Mouse (Mus musculus) urinary bladder, postnatal 36 days (tissue): Measurements from ENCODE around the gene A630001G21Rik.

Experiments
- DNase-seq, 2 experiments: peaks; one replicate each; pipeline ENCODE4 v3.0.0; 2022; ENCODE audit warnings: low spot score in 2 of 2, mixed read lengths in 1 of 2

The A630001G21Rik gene

DNA sequence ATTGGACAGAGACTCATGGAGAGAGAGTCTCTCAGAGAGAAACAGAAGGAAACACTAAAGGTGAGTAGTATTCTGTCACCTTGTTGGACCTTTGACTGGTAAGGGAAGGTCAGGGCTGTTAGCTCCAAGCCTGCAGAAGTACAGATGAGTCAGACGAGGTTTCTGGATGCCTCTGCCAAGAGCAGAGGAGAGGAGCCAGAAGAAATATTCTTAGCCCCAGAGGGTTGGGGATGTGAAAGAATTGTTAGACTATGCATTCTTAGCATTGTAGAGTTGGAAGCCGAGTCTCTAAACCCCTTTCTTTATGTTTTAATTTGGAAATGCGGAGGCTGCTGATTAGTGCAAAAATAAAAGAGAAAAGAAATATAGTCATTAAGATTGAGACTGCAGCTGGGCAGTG lies 6.5 kb downstream of the A630001G21Rik start:
- no peak for DNase-seq

DNA sequence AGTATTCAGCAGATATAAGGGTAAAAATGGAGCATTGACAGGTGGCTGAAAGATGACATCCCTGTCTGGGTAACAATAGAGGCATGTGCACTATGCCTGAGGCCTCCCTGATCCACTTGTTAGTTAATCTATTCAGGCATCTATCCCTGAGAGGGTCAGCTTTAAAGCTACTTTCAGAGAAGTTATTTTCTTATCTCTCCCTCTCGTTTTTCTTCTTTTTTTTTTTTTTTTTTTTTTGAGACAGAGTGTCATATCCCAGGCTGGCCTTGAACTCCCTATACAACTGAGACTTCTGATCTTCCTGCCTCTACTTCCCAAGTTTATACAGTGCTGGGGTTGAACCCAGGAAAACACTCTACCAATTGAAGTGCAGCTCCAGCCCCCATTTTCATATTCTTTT lies 10.7 kb downstream of the A630001G21Rik start:
- DNase-seq = no peak

DNA sequence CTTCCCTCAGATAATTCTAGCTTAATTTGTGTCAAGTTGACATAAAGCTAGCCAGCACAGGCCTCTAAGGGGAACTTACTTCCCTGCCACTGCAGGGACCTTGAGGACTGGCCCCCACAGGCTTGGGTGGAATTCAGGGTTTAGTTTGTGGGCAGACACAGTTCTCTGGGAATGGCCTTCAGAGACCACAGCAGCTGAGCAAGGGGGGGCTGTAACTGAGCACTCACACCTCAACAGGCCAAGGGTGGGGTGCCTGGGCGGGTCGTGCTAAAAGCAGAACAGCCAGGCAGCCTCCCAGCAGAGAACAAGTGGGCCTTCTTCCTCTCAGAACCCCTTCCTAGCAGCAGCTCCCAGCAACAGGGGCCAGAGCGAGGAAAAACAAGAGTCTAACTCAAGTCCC lies 12.3 kb downstream of the A630001G21Rik start:
- no peak for DNase-seq

DNA sequence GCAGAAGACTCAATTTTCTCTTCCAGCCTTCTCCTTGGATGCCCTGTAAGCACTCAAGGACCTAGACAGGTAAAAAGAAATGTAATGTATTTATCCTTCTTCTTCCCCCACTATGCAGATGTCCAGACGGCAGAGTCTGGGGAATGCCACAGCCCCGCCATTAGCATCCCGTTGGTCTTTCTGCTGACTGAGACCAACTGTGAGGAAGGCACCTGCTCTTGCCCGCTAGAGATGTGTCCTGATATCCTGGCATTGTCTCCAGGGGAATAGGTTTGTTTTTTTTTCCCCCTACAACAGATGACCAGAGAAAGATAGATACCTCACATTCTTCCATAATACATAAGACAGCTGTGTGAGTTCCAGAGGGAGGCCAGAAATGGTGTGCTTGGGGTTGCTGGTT lies 14.2 kb downstream of the A630001G21Rik start:
- no peak for DNase-seq

DNA sequence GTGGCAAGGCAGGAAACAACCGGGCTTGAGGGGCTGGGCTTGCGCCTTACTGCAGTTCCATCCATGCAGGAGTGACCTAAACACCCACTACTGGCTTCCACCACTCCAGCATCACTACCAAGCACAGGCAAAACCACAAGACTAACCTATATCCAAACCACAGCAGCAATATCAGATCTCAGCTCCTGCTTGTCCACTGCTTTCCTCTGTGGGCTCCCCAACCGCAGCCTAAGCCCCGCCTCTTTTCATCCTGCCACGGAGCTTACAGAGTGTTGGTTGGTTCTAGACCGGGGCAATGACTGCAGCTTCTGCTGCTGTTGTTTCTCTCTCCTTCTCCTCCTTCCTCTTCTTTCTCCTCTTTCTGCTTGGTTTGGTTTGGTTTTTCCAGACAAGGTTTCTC lies 15.1 kb downstream of the A630001G21Rik start:
- DNase-seq = no peak

DNA sequence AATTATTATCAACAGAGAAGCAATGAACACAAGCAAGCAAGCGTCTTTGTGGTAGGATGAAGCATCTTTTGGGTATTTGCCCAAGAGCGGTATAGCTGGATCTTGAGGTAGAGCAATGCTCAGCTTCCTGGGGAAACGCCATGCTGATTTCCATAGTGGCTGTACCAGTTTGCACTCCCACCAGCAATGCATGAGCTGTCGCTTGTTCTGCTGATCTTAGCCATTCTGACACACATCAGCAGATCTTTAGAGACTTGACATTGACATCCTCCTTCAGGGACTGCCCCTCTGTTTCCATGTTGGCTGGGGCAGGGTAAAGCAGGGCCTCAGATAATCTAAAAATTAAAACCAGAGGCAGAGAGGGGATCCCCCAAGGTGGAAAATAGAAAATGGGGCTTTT lies 16.8 kb downstream of the A630001G21Rik start:
- DNase-seq = no peak

DNA sequence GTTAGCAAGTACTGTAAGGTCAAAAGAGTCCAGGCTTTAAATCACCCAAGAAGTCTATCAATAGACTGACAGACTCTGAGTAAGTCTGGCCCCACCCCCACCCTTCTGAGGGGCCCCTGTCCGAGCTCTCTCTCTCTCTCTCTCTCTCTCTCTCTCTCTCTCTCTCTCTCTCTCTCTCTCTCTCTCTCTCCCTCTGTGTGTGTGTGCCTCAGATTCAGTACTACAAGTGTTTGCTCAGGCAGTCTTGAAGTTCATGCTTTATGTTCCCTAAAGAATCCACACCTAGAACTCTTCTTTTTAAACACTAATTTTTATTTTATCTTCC lies 19.5 kb downstream of the A630001G21Rik start:
- DNase-seq = no peak

DNA sequence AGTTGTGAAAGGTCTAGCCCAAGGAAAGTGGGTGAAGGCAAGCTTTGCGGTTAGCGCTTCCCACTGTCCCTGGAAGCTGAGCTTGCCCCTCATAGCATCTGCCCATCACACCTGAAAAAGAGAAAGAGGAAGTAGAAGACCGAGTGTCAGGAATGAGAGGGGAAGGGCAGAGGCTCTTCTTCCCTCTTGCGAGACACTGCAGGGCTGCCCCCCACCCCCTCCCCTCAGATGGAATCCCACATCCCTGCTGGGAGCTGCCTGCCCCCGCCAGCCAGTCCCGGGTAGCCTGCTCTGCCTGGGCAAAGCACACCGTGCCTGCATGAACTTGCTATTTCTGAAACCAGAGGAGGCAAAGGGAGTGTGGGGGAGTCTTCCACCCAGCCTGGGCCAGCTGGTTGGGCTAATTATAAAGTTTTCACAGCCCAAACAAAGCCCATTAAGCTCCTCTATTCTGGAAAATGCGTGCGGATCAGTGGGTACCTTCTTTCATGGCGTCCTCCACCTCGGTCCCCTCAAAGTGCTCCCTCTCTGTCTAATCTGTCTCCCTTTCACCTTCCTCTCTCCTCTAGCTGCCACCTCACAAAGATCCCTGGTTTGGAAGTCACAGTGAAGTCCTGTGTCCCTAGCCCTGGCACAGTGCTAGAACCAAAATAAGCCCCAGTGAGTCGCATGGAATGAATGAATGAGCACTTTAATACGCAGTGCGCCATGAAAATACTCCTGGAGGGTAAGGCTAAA lies 20.0 kb downstream of the A630001G21Rik start:
- DNase-seq = no peak

DNA sequence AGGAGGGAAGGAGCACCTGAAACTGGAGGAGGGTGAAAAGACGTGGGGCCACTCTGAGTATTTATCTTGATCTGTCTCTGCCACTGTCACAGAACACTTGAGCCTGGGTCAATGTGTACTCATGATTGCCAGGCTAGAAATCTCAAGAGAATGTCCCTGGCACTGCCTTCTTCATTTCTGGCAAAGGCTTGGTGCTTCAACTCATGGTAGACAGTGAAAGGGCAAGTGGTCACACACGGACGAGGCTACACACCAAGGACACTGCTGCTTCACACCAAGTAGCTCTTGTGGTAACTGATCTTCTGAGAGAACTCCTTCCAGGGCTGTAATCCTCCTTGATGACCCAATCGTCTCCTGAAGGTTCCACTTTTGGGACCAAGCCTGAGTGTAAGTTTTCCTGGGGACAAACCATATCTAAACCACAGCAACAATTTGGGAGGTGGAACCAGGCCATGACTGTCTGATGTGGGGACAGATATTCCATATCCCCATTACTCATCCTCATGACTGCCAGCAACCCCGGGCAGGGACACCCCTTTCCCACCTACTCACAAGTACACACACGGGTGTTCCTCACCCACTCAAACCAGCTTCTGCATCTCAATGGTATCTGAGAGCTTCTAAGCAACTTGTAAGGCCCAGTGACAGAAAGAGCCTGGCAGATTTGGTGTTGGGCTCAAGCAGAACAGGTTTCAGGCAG lies 20.8 kb downstream of the A630001G21Rik start:
- DNase-seq = no peak

DNA sequence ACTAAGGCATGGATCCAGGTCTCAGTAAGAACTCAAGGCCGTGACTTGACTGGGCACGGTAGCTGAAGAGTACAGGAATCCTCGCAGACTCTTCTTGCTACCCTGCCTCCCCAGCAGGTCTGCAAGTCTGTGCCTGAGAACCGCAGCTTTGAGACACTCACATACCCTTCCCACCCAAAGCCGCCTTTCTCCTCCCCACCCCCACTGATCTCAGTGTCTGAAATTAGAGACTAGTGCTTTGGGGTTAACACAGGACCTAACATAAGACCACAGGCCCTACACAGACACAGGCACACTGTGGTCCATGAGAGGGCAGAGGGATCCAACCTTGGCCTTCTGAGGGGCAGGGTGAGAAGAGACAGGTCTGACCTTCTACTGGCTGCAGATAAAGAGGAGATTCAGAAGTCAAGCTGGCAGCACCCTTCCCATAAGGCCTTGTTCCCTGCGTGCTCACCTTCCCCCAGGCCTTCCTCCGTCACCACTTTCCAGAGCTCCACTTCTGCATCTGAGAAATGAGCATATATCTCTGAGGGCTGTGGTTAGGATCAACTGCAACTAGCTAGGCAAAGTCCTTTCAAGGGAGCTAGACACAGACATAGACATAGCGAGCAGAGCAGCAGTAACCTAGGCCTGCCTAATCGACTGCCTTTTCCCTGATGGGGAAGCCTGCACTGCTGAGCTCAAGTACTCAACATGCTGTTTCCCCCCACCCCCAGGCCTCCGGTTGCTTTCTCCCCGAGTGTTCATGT lies 26.3 kb downstream of the A630001G21Rik start:
- no peak for DNase-seq

DNA sequence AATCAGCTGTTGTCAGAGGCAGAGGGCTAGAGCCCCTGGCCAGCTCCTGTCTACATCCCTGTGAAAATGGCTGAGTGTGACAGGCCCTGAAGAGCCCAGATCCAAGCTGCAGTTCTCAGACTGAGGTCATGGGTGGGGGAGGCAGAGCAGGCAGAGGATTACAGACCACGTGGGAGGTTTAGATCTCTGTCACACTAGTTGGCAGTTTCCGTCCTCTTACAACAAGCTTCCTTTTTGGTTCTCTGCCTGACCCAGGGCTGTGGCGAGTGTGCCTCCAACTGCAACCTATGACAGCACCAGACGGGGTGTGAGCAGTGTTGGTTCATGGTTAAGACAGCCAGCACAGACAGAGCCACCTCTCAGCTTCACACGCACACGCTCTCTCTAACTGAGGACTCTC lies 26.9 kb downstream of the A630001G21Rik start:
- peak in 1 of 2 experiments; percentile 50 for DNase-seq

DNA sequence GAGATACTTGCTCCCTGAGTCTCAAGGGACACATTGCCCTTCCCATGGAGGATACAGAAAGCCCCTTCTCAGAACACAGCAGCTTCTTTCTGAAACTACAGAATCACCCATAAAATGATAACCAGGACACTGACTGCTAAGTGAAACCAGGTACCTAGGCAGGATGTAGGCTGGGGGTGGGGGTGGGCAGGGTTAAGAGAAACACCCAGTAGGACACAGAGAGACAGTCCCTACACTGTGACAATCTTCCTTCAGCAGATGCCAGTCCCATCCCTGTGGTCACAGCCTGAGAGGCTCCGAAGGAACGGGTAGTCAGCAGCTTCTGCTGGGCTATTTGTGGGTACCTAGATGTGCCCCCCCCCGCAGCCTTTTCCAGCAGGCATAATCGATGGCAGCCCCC lies 27.8 kb downstream of the A630001G21Rik start:
- no peak for DNase-seq

DNA sequence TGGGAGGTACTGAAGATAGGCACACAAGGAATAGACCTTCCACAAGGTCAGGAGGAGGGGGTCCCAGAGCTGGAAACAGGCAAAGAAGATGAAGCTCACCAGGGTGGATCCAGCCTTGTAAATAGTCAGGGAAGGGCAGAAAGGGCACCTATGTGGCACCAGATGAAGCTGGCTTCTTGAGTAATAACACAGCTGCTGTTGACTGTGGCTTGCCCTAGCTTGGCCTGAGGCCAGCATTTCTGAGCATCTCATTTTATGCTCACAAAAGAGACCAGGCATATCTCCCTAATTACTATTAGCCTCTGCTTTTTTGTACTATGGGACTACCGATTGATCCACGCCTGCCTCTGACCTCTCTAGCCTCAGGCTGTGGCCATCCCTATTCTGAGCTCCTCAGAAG lies 28.6 kb downstream of the A630001G21Rik start:
- no peak for DNase-seq

DNA sequence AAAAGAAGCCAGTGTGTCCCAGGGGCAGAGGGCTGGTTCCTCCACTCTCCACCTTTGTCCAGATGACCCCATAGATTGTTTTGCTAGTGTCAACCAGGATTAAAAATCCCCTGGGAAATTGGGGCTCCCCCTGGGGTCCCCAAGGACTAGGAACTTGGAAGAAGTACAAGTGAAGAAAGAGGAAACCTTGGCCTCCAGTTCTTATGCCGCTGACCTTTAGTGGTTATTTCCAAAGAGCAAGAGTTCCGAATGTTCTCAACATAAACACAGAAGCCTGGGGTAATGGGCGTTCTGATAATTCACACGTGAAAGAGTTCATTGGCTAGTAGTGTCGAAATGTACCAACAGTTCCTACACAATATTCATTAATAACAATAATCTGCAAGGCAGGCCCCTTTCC lies 31.9 kb downstream of the A630001G21Rik start:
- DNase-seq = no peak

DNA sequence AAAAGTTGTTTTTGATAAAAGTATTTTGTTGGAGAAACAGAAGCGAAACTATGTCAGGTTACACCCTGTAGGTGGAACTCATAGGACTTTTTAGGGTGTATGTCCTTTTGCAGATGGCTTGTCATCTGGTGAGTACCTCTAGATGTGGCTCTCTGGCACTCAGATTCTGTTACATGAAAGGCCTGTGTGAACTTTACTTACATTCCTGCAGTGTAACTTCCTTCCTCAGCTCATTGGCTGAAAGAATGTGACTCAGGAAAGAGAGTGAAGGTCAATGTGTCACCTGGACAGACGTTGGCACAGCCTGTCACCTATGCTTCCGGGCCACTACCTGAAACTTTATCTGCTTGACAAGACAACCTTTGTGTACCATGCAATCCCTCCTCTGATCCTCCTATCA lies 33.9 kb downstream of the A630001G21Rik start:
- no peak for DNase-seq

DNA sequence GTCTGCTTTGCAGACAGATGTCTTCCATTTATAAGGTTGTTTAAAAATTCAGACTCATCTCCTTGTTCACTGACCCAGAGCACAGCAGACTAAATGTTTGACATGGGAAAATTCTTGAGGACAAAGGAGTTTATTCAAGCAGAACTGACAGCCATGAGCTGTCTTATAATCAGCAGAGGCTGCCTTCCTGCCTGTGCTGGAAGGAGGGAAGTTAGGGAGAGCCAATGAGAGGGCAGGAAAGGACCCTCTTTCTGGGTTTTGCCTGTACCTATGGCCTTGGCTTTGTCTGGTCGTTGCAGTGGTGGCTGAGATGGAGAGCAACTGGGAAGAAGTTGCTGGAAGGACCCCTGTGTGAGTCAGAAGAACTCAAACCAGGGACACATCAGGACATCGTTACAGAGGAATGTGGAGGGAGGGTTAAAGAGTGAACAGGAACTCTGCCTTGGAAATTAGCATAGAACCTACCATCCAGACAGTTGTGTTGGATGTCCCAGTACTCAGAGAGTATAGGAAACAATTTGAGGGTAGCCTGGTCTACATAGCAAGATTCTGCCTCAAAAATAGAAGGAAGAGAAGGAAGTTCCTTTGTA lies 35.4 kb downstream of the A630001G21Rik start:
- DNase-seq = no peak

DNA sequence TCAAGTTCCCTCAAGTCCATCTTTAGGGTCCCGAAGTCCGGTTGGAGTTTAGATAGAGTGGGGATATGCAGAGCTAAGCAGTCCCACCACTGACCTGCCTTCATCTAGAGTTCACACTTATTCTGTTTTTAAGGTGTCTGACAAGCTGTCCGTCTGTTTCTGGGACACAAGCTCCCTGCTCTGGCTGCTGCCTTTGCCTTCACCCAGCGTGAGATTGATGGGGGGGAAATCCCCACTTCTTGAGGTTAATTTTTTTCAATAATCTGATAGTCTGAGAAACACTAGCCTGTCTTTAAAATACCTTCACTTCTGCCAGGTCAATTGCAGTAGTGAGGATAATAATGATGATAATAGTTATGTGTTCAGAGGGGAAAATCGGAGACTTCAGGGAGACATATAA lies 36.1 kb downstream of the A630001G21Rik start:
- DNase-seq = no peak

DNA sequence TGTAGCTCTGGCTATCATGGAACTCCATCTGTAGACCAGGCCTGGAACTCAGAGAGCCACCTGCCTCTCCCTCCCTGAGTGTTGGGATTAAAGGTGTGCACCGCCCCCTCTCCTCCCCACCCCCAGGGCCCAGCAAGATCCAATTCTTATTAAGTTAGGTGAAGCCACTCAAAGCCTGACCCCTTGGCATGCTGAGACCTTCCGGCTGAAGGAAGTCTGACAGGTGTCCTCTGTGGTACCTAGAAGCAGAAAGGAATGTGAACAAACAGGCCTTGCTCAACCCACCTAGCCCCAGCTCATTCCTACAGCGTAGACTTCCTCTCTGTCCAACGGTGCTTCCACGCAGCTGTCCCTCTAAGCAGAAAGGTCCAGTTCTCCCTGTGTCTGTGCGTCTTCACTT lies 37.5 kb downstream of the A630001G21Rik start:
- peak in 1 of 2 experiments; percentile 18 for DNase-seq

DNA sequence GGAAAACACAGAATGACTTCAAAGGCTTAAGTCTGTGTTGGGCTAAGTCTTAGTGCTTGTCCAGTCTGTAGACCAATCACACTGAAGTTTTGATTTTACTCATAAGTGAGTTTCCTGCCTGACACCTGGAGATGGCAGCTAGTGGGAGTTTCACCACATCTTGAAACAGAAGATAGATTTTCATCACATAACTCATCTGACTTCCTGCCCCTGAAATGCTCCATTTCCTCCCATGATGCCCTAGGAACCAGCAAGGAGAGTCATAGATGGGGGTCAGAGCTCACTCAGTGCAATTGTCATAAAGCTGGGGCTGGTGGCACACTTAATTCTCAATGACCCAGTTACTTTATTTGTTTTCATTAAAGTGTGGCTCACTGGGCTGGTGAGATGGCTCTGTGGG lies 38.6 kb downstream of the A630001G21Rik start:
- no peak for DNase-seq

DNA sequence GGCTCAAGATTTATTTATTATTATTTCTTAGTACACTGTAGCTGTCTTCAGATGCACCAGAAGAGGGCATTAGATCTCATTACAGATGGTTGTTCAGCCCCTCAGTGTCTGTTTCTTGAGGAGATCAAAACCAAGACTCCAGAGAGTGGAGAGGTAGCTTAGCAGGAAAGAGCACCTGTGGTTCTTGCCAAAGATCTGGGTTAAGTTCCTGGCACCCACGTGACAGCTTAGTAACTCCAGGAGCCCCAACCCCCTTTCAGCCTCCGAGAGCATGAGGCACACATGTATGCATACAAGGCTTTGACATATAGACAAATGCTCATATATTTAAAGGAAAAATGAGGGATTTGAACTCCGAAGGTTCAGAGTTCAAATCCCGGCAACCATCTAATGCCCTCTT lies 39.4 kb downstream of the A630001G21Rik start:
- DNase-seq = no peak

DNA sequence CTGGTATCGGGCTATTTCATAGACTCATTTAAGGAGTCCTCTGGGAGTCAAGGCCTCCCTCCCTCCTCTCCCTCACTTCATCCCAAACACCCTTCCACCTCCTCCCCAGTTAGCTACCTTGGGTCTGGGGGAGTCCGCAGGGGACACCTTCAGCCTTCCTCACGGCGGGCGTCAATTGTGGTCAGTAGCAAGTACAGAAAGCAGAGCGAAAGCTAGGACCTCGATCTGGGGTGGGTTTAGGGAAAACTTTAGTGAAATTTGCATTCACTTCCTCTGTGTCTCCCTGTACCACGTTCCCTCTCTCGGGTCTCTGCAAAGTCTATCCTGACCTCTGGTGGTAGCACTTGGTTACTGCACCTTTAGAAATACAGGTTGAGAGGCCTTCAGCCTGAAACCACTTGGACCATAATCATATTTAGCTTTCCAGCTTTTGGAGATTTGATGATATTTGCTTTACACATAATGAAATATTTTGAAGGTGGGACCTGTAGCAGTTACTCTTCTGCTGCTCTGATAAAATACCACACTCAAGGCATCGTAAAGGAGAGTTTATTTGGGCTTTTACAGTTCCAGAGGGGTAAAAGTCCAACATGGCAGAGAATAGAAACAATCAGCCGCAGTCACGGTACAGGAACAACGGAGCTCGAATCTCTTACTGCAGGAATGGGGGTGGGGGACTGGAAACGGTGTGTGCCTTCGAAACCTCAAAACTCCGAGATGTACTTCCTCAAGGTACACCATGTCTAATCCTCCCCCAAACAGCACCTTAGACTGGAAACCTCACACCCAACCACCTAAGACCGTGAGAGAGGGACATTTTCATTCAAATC lies 41.9 kb downstream of the A630001G21Rik start:
- peak; percentile 66 to 72 for DNase-seq
